Mouse (Mus musculus): ENCODE data around the gene Commd7. TPM values are rescaled to one million over a fixed set of nuclear protein-coding genes. Genes with fewer than 3 reads are reported as not detected.
"Not testable (repeated sequence)": the region's sequence is repeated elsewhere in the genome, so short reads cannot be mapped to it uniquely, and the experiment has no call there.

Commd7 gene
- total RNA-seq (2022), result 10 to 100 TPM; 26.1 to 31.6 (median 28.6) TPM

GRCm38 (mm10) chr2:153631976-153632870, at the start of gene Commd7:
Gene Commd7 (minus strand): TSS chr2:153632781.
- DNase-seq (ENCODE audit: low spot score in 2 of 2), result peak; percentile 48 to 76

GRCm38 (mm10) chr2:153679959-153680358, 47.4 kb upstream of the Commd7 start:
- peak in 1 of 2 experiments; percentile 54 for DNase-seq (ENCODE audit: low spot score in 2 of 2)

DNA sequence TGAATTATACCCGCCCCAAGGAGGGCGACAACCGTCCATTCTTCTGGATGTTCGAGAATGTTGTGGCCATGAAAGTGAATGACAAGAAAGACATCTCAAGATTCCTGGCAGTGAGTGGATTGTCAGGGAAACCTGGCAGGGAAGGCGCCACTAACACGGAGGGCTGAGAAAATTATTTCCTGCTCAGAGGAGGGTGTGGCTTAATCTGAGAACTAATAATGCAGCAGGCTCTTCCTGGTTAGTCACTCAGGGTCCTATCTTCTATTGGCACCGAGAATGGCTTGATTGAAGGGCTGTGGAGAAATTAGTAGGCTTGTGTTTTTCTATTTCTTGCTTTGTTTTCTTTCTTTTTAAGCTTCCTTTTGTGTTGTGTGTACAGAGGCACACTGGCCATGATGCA, 45.0 kb upstream of the Commd7 start:
- no peak for DNase-seq (ENCODE audit: low spot score in 2 of 2)

DNA sequence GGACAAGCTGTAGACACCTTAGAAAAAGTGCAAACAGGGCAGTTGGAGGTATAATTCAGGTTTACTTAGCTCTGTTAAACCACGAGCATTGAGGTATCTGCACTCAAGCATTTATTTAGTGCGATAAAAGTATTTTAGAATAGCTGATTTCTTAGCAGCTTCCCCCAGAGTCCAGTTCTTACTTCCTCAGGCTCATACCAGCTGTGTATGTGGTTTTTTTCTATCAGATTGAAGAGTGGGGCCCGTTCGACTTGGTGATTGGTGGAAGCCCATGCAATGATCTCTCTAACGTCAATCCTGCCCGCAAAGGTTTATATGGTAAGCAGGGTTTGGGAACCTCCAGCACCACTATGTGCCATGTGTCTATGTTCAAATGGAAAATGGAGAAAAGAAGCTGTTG, 44.4 kb upstream of the Commd7 start:
- DNase-seq (ENCODE audit: low spot score in 2 of 2), result no peak

DNA sequence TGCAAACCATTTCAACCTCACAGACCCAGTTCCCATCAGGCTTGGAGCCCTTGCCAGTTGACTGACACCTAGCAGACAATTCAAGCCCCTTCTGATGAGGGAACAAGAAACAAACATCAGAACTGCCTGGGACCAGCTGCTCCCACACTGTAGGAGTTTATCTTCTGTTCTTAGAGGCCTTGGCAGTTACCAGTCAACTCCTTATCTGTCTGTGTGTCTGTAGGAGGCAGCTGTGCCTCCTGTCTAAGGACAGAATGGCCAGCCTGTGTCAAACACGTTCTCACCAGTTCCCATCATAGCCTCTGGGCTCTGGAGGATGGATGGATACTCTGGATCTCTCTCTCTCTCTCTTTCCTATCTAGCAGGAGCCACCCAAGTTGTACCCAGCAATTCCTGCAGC, 42.8 kb upstream of the Commd7 start:
- not testable (repeated sequence) for DNase-seq (ENCODE audit: low spot score in 2 of 2)

GRCm38 (mm10) chr2:153672619-153673018, 40.0 kb upstream of the Commd7 start:
- no peak for DNase-seq (ENCODE audit: low spot score in 2 of 2)

- no peak for DNase-seq (ENCODE audit: low spot score in 2 of 2)
These were observed 37.5 kb upstream of the Commd7 start for GRCm38 (mm10) chr2:153670111-153670510.

DNA sequence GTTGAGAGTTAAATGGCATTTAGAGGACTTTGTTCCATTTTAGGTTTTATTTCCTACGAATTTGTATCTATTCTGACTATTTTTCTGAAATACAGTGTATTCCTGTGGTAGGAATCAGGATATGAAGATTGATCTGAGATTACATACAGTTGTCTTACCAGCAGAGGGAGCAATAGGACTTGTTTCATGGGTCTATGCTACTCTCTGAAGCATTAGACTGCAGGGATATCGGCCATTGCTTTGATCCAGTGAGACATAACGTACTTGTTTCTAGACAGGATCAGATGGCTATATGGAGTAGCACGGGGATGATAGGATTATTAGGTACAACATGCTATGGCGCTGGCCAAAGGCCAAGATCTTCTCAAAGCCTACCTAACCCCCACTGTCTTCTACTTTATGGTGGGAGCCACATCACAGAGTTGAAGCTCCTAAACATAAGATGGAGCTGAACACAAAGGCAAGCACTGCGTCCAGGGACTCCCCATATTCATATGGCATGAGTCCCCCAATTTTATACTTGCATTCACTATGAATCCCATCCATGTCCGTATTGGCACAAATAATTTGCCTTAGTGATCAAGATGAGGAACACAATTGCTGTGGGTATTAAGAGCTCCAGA, 36.3 kb upstream of the Commd7 start:
- DNase-seq (ENCODE audit: low spot score in 2 of 2), result peak in 1 of 2 experiments; percentile 22

DNA sequence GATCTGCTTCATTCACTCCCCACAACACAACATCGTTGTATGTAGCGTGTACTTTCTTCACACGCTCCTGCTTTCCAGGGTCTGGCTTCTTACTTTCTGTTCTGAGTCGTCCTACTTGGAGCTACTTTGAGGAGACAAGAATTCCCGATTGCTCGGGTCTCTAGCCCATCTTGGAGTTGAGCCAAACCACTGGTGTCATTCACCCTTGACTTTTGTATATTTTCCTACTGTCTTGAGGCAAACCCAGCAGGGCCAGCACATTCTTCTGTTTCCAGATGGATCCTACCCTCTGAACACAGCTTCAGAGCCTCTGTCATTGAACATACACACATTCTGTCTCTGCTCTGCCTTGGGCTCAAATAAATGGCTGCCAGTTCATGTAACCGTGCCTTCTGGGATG, 32.8 kb upstream of the Commd7 start:
- DNase-seq (ENCODE audit: low spot score in 2 of 2), result no peak

- DNase-seq (ENCODE audit: low spot score in 2 of 2), result no peak
These were observed 28.0 kb upstream of the Commd7 start for GRCm38 (mm10) chr2:153660616-153661015.

DNA sequence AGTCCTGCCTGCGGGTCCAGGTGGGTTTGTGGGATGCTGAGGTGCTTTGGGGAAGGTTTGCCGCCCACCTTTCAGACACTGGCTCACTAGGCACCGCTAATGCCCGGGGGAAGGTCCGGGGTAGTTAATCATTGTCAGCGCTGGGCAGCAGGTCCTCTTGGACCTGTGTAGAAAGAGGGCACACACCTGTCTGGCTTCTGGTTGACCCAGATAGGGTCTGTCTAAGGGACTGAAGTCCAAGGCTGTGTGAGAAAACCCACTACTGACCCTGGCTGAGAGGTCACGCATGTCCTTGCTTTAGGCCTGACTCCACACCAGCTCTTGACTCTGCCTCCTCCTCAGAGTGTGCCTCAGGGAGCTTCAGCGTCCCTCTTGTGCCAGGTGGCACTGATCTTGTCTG, 25.1 kb upstream of the Commd7 start:
- not testable (repeated sequence) for DNase-seq (ENCODE audit: low spot score in 2 of 2)

DNA sequence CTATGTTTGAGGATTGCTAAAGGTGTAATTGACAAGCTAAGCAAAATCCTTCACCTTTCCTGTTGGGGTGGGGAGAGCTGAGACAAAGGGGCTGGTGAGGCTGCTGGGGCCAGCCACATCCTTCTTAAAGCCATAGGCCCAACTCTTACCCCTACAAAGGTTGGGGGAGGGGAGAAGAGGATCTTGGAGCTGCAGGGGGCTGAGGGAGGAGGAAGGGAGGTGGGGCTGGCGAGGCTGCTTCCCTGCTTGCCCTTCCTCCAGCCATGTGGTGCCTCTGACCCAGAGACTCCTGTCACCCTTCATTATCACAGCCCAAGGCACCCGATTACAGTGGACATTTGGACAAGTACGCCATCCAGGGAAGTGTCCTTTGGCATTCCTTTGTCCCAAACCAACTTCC, 19.1 kb upstream of the Commd7 start:
- DNase-seq (ENCODE audit: low spot score in 2 of 2), result no peak

GRCm38 (mm10) chr2:153650014-153650687, 17.6 kb upstream of the Commd7 start:
- DNase-seq (ENCODE audit: low spot score in 2 of 2), result no peak

- peak in 1 of 2 experiments; percentile 20 for DNase-seq (ENCODE audit: low spot score in 2 of 2)
These were observed 16.9 kb upstream of the Commd7 start, which contains the start of gene Dnmt3b for GRCm38 (mm10) chr2:153649298-153650013. Gene Dnmt3b (plus strand): TSS chr2:153649450.

GRCm38 (mm10) chr2:153648773-153649297, 16.3 kb upstream of the Commd7 start:
- DNase-seq (ENCODE audit: low spot score in 2 of 2), result no peak

GRCm38 (mm10) chr2:153642999-153643398, 10.4 kb upstream of the Commd7 start:
- no peak for DNase-seq (ENCODE audit: low spot score in 2 of 2)

- no peak for DNase-seq (ENCODE audit: low spot score in 2 of 2)
These were observed 9.9 kb upstream of the Commd7 start for GRCm38 (mm10) chr2:153642496-153642895.

- DNase-seq (ENCODE audit: low spot score in 2 of 2), result no peak
These were observed 6.5 kb upstream of the Commd7 start for GRCm38 (mm10) chr2:153638977-153639680.

- no peak for DNase-seq (ENCODE audit: low spot score in 2 of 2)
These were observed 678 bp upstream of the Commd7 start for GRCm38 (mm10) chr2:153633259-153633658.

DNA sequence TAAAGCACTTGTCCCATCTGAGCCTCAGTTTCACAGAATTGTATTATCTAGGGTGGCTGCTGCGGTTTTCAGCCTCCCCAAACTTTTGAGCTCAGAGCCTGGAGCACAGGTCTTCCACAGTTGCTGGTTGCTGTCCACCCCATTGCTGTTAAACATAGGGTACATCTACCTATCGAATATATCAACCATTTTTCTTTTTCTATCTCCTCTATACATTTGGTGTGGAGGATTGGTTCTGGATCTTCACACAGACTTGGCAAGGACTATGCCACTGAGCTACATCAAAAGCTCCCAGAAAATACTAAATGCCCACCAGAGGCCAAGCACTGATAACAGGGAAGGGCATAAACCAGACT, 268 bp upstream of the Commd7 start:
- no peak for DNase-seq (ENCODE audit: low spot score in 2 of 2)

GRCm38 (mm10) chr2:153630950-153631349, 1.6 kb downstream of the Commd7 start:
- no peak for DNase-seq (ENCODE audit: low spot score in 2 of 2)

Data from left cerebral cortex, adult 8-10 months (tissue).